Mouse (Mus musculus): ENCODE results near the gene Dlat.

DNA sequence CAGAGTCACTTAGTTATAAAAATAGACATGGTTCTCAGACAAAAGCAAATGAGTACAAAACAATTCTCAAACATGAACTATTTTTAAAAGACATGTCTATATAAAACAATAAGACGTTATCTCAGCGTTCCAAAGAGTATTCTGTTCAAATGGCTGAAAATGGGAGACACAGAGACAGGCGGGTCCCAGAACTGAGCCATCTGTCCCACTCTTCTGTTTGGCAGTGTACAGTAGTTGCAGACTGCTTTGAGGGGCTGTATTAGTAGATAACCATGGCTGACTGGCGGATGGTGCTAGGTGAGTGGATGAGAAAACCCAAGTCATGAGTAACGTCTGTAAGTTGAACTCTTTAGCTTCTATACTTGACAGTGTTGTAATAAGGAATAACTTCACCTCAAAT lies 5.2 kb upstream of the Dlat start:
- TF ChIP-seq CTCF (IDR thresholded peaks at IDR 0.05; ENCODE audit: extremely low read depth, insufficient read depth, insufficient read length, insufficient replicate concordance) (no peak), POLR2A (IDR thresholded peaks at IDR 0.05; ENCODE audit: low read depth, low read length) (no peak)
